In the genomic region with DNA sequence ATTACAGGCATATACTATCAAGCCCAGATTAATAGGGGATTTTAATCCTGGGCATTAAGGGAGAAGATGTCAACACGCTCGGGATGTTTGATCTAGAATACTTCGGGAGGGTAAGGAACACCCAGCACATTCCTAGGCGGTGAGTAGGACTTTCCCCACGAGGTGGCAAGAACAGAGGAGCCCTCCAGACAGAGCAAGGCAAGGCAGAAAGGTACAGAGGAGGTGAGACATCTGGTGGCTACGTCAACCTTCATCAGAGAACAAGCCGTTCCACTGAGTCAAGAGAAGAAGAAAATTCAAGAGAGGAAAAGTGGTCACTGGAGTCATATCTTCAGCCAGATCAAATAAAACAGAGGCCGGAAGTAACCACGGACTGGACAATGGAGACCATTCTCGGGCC, we compare ENCODE assay signal across 9 mouse cellular contexts. TPM values are rescaled to one million over a fixed set of nuclear protein-coding genes. Genes with fewer than 3 reads are reported as not detected.
DNase-seq lines count a peak whose midpoint lies in the region; ATAC-seq and TF ChIP-seq lines count a peak whose summit lies in the region.
"Had no signal": no experiment of that assay in that cellular context is flagged by ENCODE, and none has a peak within 500 bp of the region (broad histone marks: within the 10 kb centered on the region; RNA-seq: fewer than 3 reads in every experiment).

No protein-coding gene starts in this region.

- H3K36me3 ChIP-seq in kidney, embryonic 16.5 days (ENCODE audit: insufficient read depth, low read length) = no peaks in the 10 kb centered on the region
- no peaks in the 10 kb centered on the region for H3K36me3 ChIP-seq in kidney, embryonic 14.5 days (ENCODE audit: control insufficient read depth, insufficient read depth, low read length)
- H3K36me3 ChIP-seq in hindbrain, embryonic 15.5 days = no peaks in the 10 kb centered on the region

- H3K9ac ChIP-seq in kidney, embryonic 16.5 days (replicated peaks; ENCODE audit: low read length) = 0 out of 2 replicates have a peak overlapping the region, but pooled peaks have one; percentile 50
- no peak overlapping the region for H3K9ac ChIP-seq in kidney, embryonic 14.5 days (ENCODE audit: low read depth, low read length)
- H3K9ac ChIP-seq in hindbrain, embryonic 15.5 days = no peak overlapping the region

- no peak for DNase-seq in cerebellum, adult 2 months
- no peak for DNase-seq in cerebellum, postnatal 14 days
- peak; percentile 33 to 53 for DNase-seq in lung, postnatal 4 days
- no peak for DNase-seq in retina, embryonic 14.5 days (ENCODE audit: low spot score)
- no peak for DNase-seq in cerebellum, postnatal 36 days

- H3K4me2 ChIP-seq in kidney, embryonic 16.5 days (replicated peaks; ENCODE audit: low read depth, low read length) = peak overlapping the region; percentile 73
- H3K4me2 ChIP-seq in kidney, embryonic 14.5 days (replicated peaks; ENCODE audit: low read depth, low read length) = no peak overlapping the region
- H3K4me2 ChIP-seq in hindbrain, embryonic 15.5 days = no peak overlapping the region

- TF ChIP-seq POLR2A in cerebellum, adult 2 months (IDR thresholded peaks at IDR 0.05; ENCODE audit: borderline replicate concordance, insufficient read depth, low read length) = no peak

- no peak for ATAC-seq in kidney, embryonic 16.5 days (ENCODE audit: low FRiP score, low TSS enrichment)
- ATAC-seq in kidney, embryonic 14.5 days (ENCODE audit: low FRiP score, low TSS enrichment) = no peak
- no peak for ATAC-seq in hindbrain, embryonic 15.5 days (ENCODE audit: low FRiP score, low read depth)

- WGBS in cerebellum, adult 2 months = 80% methylated on average over 10 of the region's 10 CpGs
- WGBS in kidney, embryonic 16.5 days = 48% methylated on average over 10 of the region's 10 CpGs
- 46% methylated on average over 10 of the region's 10 CpGs for WGBS in kidney, embryonic 14.5 days
- 56% methylated on average over 10 of the region's 10 CpGs for WGBS in hindbrain, embryonic 15.5 days

- no peaks in the 10 kb centered on the region for H3K9me3 ChIP-seq in kidney, embryonic 16.5 days (ENCODE audit: low read length)
- no peaks in the 10 kb centered on the region for H3K9me3 ChIP-seq in kidney, embryonic 14.5 days (ENCODE audit: control insufficient read depth, low read length)
- H3K9me3 ChIP-seq in hindbrain, embryonic 15.5 days = no peaks in the 10 kb centered on the region

- peak overlapping the region; percentile 84; the same call in 1 of the 2 replicates for H3K27ac ChIP-seq in cerebellum, adult 2 months (ENCODE audit: insufficient read depth, low read length)
- peak overlapping the region; percentile 45; the same call in 1 of the 2 replicates for H3K27ac ChIP-seq in kidney, embryonic 16.5 days (ENCODE audit: low read length)
- no peak overlapping the region for H3K27ac ChIP-seq in kidney, embryonic 14.5 days (ENCODE audit: low read depth, low read length)
- peak overlapping the region; percentile 60; the same call in 1 of the 2 replicates for H3K27ac ChIP-seq in hindbrain, embryonic 15.5 days (replicated peaks)

- H3K4me3 ChIP-seq in cerebellum, adult 2 months (replicated peaks; ENCODE audit: insufficient read depth, low read depth, low read length) = no peak overlapping the region
- peak overlapping the region; percentile 42; the same call in 1 of the 2 replicates for H3K4me3 ChIP-seq in kidney, embryonic 16.5 days (ENCODE audit: low read length)
- no peak overlapping the region; the same call in 1 of the 2 replicates for H3K4me3 ChIP-seq in kidney, embryonic 14.5 days (ENCODE audit: low read length)
- no peak overlapping the region for H3K4me3 ChIP-seq in hindbrain, embryonic 15.5 days

- no peak for TF ChIP-seq CTCF in cerebellum, adult 2 months (IDR thresholded peaks at IDR 0.05; ENCODE audit: borderline replicate concordance, insufficient read depth, low read depth, low read length)

- no peaks in the 10 kb centered on the region for H3K27me3 ChIP-seq in cerebellum, adult 2 months (ENCODE audit: control insufficient read depth, insufficient read depth, low read length)
- H3K27me3 ChIP-seq in kidney, embryonic 16.5 days (ENCODE audit: insufficient read depth, low read length) = no peaks in the 10 kb centered on the region
- H3K27me3 ChIP-seq in kidney, embryonic 14.5 days (ENCODE audit: control insufficient read depth, insufficient read depth, low read length) = no peaks in the 10 kb centered on the region
- H3K27me3 ChIP-seq in hindbrain, embryonic 15.5 days = no peaks in the 10 kb centered on the region

- H3K4me1 ChIP-seq in cerebellum, adult 2 months (ENCODE audit: control insufficient read depth, insufficient read depth, low read length) = peaks cover 12% of the 10 kb centered on the region
- H3K4me1 ChIP-seq in kidney, embryonic 16.5 days (ENCODE audit: insufficient read depth, low read length) = peaks cover 28% of the 10 kb centered on the region
- peaks cover 19% of the 10 kb centered on the region for H3K4me1 ChIP-seq in kidney, embryonic 14.5 days (ENCODE audit: control insufficient read depth, insufficient read depth, low read length)
- peaks cover 26% of the 10 kb centered on the region for H3K4me1 ChIP-seq in hindbrain, embryonic 15.5 days (replicated peaks)

RNA-seq across cellular contexts. Expression of a gene that starts 26.1 kb away (rescaled TPM):
- polyA plus RNA-seq in cerebellum, adult 2 months (2012; rRNA removed) = 1,979 and 2,002 TPM in 2 replicates
- 1,041 and 1,124 TPM in 2 replicates for polyA plus RNA-seq in kidney, embryonic 16.5 days (2015; fragmentation: Nextera tagmentation; extraction: Ambion mirVana)
- polyA plus RNA-seq in kidney, embryonic 14.5 days (2014; fragmentation: Nextera tagmentation; extraction: Ambion mirVana) = 1,015 and 1,361 TPM in 2 replicates
- 2,472 and 2,541 TPM in 2 replicates for polyA plus RNA-seq in hindbrain, embryonic 15.5 days (2015; fragmentation: Nextera tagmentation; extraction: Ambion mirVana)

RNA-seq across cellular contexts. Expression of a gene that starts 45.3 kb away (rescaled TPM):
- not detected in 2 replicates for polyA plus RNA-seq in cerebellum, adult 2 months (2012; rRNA removed)
- polyA plus RNA-seq in kidney, embryonic 16.5 days (2015; fragmentation: Nextera tagmentation; extraction: Ambion mirVana) = 0.60 TPM in 1 of 2 replicates, not detected in the other
- 0.51 TPM in 1 of 2 replicates, not detected in the other for polyA plus RNA-seq in kidney, embryonic 14.5 days (2014; fragmentation: Nextera tagmentation; extraction: Ambion mirVana)
- not detected in 2 replicates for polyA plus RNA-seq in hindbrain, embryonic 15.5 days (2015; fragmentation: Nextera tagmentation; extraction: Ambion mirVana)
- polyA plus RNA-seq: urinary bladder, adult 2 months had no signal

Comparison
In these comparisons a context has a peak if more than half of its experiments do, and no peak if none do; other contexts are left out.
1. DNase-seq: peak in lung, postnatal 4 days (2 of 2); none in cerebellum, adult 2 months (0 of 2), cerebellum, postnatal 14 days (0 of 2), retina, embryonic 14.5 days (single experiment) and cerebellum, postnatal 36 days (0 of 2).